Mouse (Mus musculus) left cerebral cortex, postnatal 4 days (tissue): ENCODE measurements around the gene Extl2. TPM values are rescaled to one million over a fixed set of nuclear protein-coding genes. Genes with fewer than 3 reads are reported as not detected.
A peak's percentile ranks its signal among the peaks of the same experiment; 100 is the strongest.

ENCODE experiments used
- DNase-seq: peaks from one replicate; pipeline ENCODE4 v3.0.0-alpha.2; 2022
- intact Hi-C: fragments of 180-260 bp; cut with DNase I; formaldehyde crosslinking; loops from one replicate; pipeline ENCODE4 v1.15.1; 2025
- total RNA-seq, 2 experiments: library from RNA; stranded (reverse); gene quantifications; 2 replicates each; pipeline ENCODE4 v1.2.3; 2021

The Extl2 gene
- 10 to 100 TPM; 31.9 to 35.2 TPM for total RNA-seq

- DNase-seq, result peak; percentile 89
- intact Hi-C loops, result no loop called here
Measured at GRCm38 (mm10) chr3:116006978-116007940, at the start of gene Extl2, which contains the start of gene Slc30a7. Gene Extl2, plus strand, starts transcription at chr3:116007462. Gene Slc30a7, minus strand, starts transcription at chr3:116007406.

GRCm38 (mm10) chr3:115961311-115962027 lies 45.8 kb upstream of the Extl2 start:
- intact Hi-C loops, result no loop called here
- no peak for DNase-seq

GRCm38 (mm10) chr3:115962028-115962415 lies 45.2 kb upstream of the Extl2 start:
- no peak for DNase-seq
- intact Hi-C loops, result no loop called here

GRCm38 (mm10) chr3:115963597-115963996 lies 43.7 kb upstream of the Extl2 start:
- intact Hi-C loops, result no loop called here
- no peak for DNase-seq

- DNase-seq, result no peak
- intact Hi-C loops, result no loop called here
Measured at GRCm38 (mm10) chr3:115964071-115964470, 43.2 kb upstream of the Extl2 start.

- DNase-seq, result peak; percentile 24
Measured at GRCm38 (mm10) chr3:115968745-115969530, 38.3 kb upstream of the Extl2 start.

GRCm38 (mm10) chr3:115971045-115971785 lies 36.0 kb upstream of the Extl2 start:
- no peak for DNase-seq
- intact Hi-C loops, result loop anchor here (10.0 kb wide), 1 partner anchor 1866 kb away; no protein-coding TSS in a partner anchor

More at GRCm38 (mm10) chr3:115968745-115969530, 38.3 kb upstream of the Extl2 start:
- intact Hi-C loops, result no loop called here

- no peak for DNase-seq
- intact Hi-C loops, result loop anchor here (10.0 kb wide), 1 partner anchor 1867 kb away; no protein-coding TSS in a partner anchor
Measured at GRCm38 (mm10) chr3:115971891-115972646, 35.2 kb upstream of the Extl2 start.

- intact Hi-C loops, result loop anchor here (10.0 kb wide), 1 partner anchor 1869 kb away; no protein-coding TSS in a partner anchor
- no peak for DNase-seq
Measured at GRCm38 (mm10) chr3:115974228-115974627, 33.0 kb upstream of the Extl2 start.

- intact Hi-C loops, result loop anchor here (5.0 to 10.0 kb wide), 2 partner anchors 313 to 1870 kb away; no protein-coding TSS in a partner anchor
- no peak for DNase-seq
Measured at GRCm38 (mm10) chr3:115974995-115975394, 32.3 kb upstream of the Extl2 start.

- intact Hi-C loops, result loop anchor here (5.0 to 10.0 kb wide), 2 partner anchors 317 to 1874 kb away; no protein-coding TSS in a partner anchor
Measured at GRCm38 (mm10) chr3:115979000-115979399, 28.3 kb upstream of the Extl2 start.

GRCm38 (mm10) chr3:115983217-115983616 lies 24.0 kb upstream of the Extl2 start:
- intact Hi-C loops, result no loop called here
- DNase-seq, result no peak

More at GRCm38 (mm10) chr3:115979000-115979399, 28.3 kb upstream of the Extl2 start:
- no peak for DNase-seq

GRCm38 (mm10) chr3:115984653-115985052 lies 22.6 kb upstream of the Extl2 start:
- DNase-seq, result no peak
- intact Hi-C loops, result no loop called here

- DNase-seq, result no peak
- intact Hi-C loops, result no loop called here
Measured at GRCm38 (mm10) chr3:115985183-115985892, 21.9 kb upstream of the Extl2 start.

GRCm38 (mm10) chr3:115992103-115992502 lies 15.2 kb upstream of the Extl2 start:
- intact Hi-C loops, result no loop called here
- no peak for DNase-seq

- no peak for DNase-seq
- intact Hi-C loops, result no loop called here
Measured at GRCm38 (mm10) chr3:115992588-115992987, 14.7 kb upstream of the Extl2 start.

GRCm38 (mm10) chr3:115993025-115993424 lies 14.2 kb upstream of the Extl2 start:
- intact Hi-C loops, result no loop called here

GRCm38 (mm10) chr3:115996929-115997328 lies 10.3 kb upstream of the Extl2 start:
- no peak for DNase-seq
- intact Hi-C loops, result no loop called here

More at GRCm38 (mm10) chr3:115993025-115993424, 14.2 kb upstream of the Extl2 start:
- no peak for DNase-seq
